Mouse (Mus musculus) E14TG2a.4 (cell line): Measurements from ENCODE around the gene Lysmd1.

Source experiments
- CTCF ChIP-seq: conservative IDR thresholded peaks from 2 replicates; pipeline ENCODE4 v1.5.1; 2014; ENCODE audit warnings: low read length
- POU5F1 ChIP-seq: IDR thresholded peaks from 2 replicates; pipeline ENCODE4 v1.6.1; 2014; ENCODE audit warnings: low read length, borderline replicate concordance

- TF ChIP-seq CTCF: no peak
- no peak for TF ChIP-seq POU5F1
These were observed 45.1 kb downstream of the Lysmd1 start for GRCm38 (mm10) chr3:95178948-95179347.
